Mouse (Mus musculus): Measurements from ENCODE around the gene Adck2.

- TF ChIP-seq POLR2A (IDR thresholded peaks at IDR 0.05; ENCODE audit: control insufficient read depth, low read depth, low read length): no peak
- no peak for TF ChIP-seq CTCF (IDR thresholded peaks at IDR 0.05; ENCODE audit: control insufficient read depth, insufficient read depth, insufficient replicate concordance, low read depth, low read length)
These were observed 28.2 kb upstream of the Adck2 start for GRCm38 (mm10) chr6:39545474-39545873.
